Mouse (Mus musculus): ENCODE measurements at regions not wholly inside any gene's neighbourhood (a gene's known extent, or its start where the extent isn't known, plus 50 kb on each side); places are given as distances from the start of the nearest gene placed in this dataset.
A peak's percentile ranks its signal among the peaks of the same experiment; 100 is the strongest.

DNA sequence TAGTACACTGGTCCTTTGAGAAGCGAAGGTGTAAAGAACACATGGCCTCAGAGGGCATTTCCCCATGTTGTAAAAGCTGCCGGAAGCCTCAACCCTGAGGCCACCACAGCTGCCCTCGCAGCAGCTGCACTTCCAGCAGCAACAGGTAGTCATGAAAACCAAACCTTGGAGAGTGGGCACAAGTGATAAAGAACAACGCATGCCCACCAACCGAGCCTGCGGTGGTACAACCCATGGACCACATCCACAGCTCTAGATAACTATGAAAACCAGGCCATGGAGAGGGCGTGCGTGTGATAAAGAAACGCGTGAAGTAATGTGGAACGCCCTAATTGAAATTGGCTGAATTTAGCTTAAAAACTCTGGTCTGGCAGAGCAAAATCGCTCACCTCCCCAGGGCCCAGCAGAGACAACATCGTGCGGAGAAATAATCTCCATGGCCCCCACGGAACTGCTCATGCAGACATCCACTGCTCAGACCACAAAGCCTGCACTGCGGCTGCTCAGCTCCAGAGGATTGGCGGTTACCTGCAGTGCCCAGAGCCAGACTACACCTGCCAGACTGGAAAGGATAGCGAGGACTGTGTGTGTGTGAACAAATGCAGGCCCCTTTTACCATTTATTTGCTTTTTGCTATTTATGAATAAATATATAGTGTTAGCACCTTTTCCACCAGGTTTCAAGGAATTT is 170.2 kb upstream of the Hey2 start:
- ATAC-seq (ENCODE audit: low FRiP score, low read depth): no peak
- H3K9ac ChIP-seq (replicated peaks): no peak overlapping the region
- no peak overlapping the region for H3K4me3 ChIP-seq
- no peak overlapping the region for H3K4me2 ChIP-seq (replicated peaks)
- H3K27me3 ChIP-seq: no peaks in the 10 kb centered on the region
- H3K4me1 ChIP-seq: no peaks in the 10 kb centered on the region
- WGBS: 88% methylated on average over 18 of the region's 18 CpGs
- H3K9me3 ChIP-seq: no peaks in the 10 kb centered on the region
- H3K27ac ChIP-seq (replicated peaks): no peak overlapping the region
- H3K36me3 ChIP-seq: no peaks in the 10 kb centered on the region

DNA sequence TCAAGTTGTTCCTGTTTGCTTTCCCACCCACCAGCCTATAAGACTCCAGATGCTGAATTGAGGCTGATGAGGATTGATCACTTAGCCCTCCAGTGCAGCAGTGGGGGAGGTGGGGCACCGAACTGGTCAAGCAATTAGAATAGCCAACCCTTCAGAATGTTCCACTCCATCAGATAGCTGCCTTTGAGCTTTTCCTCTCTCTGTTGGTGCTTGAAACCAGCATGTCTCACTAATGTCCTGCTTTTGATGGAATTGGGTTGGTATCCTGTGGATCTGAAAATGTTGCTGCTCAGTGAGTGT is 167.3 kb upstream of the Hey2 start:
- ATAC-seq (ENCODE audit: low FRiP score, low read depth): no peak
- Histone ChIP-seq H3K9me3 (no peaks in the 10 kb centered on the region), H3K4me3 (no peak overlapping the region), H3K9ac (replicated peaks) (no peak overlapping the region), H3K4me1 (no peaks in the 10 kb centered on the region), H3K27me3 (no peaks in the 10 kb centered on the region), H3K27ac (replicated peaks) (no peak overlapping the region), H3K4me2 (replicated peaks) (no peak overlapping the region), H3K36me3 (no peaks in the 10 kb centered on the region)
- 70% methylated on average over 1 of the region's 1 CpGs for WGBS

DNA sequence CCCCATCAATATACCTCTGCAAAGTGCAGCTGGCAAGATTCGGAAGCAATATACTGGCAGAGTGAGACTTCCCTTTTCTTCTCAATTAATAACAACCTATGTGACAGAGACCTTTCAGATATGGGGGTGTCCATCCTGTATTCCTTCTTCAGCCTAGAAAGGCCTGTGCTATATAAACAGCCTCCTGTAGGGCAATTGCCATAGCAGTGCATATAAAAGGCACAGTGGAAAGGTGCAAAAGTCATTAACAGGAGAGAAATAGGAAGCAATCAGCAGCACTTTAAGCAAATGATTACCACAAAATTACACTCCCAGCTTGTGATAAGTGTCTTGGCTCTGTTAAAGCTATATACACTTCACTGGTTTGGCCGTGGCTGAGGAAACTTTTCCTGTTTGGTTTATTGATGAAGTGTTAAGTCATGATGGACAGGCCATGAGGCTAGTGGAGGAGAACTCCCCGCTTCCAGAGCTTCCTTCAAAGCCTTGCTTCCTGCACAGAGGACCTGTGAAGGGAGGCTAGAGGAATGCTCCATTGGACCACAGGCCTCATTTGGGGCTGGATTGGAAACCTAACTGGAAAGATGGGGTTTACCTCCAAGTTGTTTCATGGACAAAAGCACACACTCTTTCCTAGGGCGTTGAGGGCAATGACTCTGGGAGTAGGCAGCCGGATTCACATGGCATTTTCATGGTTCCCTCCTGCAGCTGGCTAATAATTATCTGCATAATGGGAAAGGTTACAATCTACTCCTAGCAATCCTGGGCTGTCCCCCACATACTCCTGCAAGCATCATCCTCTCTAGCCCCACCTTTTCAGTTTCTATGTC is 166.7 kb upstream of the Hey2 start:
- H3K27me3 ChIP-seq: no peaks in the 10 kb centered on the region
- 82% methylated on average over 5 of the region's 5 CpGs for WGBS
- H3K27ac ChIP-seq (replicated peaks): no peak overlapping the region
- H3K9ac ChIP-seq (replicated peaks): no peak overlapping the region
- no peaks in the 10 kb centered on the region for H3K4me1 ChIP-seq
- H3K36me3 ChIP-seq: no peaks in the 10 kb centered on the region
- H3K4me3 ChIP-seq: no peak overlapping the region
- H3K9me3 ChIP-seq: no peaks in the 10 kb centered on the region
- no peak for ATAC-seq (ENCODE audit: low FRiP score, low read depth)
- no peak overlapping the region for H3K4me2 ChIP-seq (replicated peaks)

- no peak overlapping the region for H3K9ac ChIP-seq (replicated peaks)
- no peaks in the 10 kb centered on the region for H3K36me3 ChIP-seq
- no peaks in the 10 kb centered on the region for H3K27me3 ChIP-seq
- H3K4me2 ChIP-seq (replicated peaks): no peak overlapping the region
- H3K4me1 ChIP-seq: no peaks in the 10 kb centered on the region
- WGBS: 78% methylated on average over 12 of the region's 12 CpGs
- H3K9me3 ChIP-seq: no peaks in the 10 kb centered on the region
- no peak overlapping the region for H3K4me3 ChIP-seq
- no peak for ATAC-seq (ENCODE audit: low FRiP score, low read depth)
- no peak overlapping the region for H3K27ac ChIP-seq (replicated peaks)
Measured at GRCm38 (mm10) chr10:30998163-30998944, 155.8 kb upstream of the Hey2 start.

- 87% methylated on average over 3 of the region's 3 CpGs for WGBS
- Histone ChIP-seq H3K27ac (replicated peaks) (no peak overlapping the region), H3K36me3 (no peaks in the 10 kb centered on the region), H3K27me3 (no peaks in the 10 kb centered on the region), H3K9me3 (no peaks in the 10 kb centered on the region), H3K9ac (replicated peaks) (no peak overlapping the region), H3K4me1 (no peaks in the 10 kb centered on the region), H3K4me2 (replicated peaks) (no peak overlapping the region), H3K4me3 (no peak overlapping the region)
- no peak for ATAC-seq (ENCODE audit: low FRiP score, low read depth)
Measured at GRCm38 (mm10) chr10:30992167-30992566, 149.6 kb upstream of the Hey2 start.

GRCm38 (mm10) chr10:30980279-30980968 is 137.8 kb upstream of the Hey2 start:
- Histone ChIP-seq H3K27me3 (no peaks in the 10 kb centered on the region), H3K4me3 (peak overlapping the region; percentile 7; the same call in 1 of the 2 replicates), H3K4me1 (peaks cover 11% of the 10 kb centered on the region; the same call in 1 of the 2 replicates), H3K36me3 (no peaks in the 10 kb centered on the region), H3K9ac (replicated peaks) (no peak overlapping the region), H3K27ac (replicated peaks) (peak overlapping the region; percentile 50), H3K9me3 (no peaks in the 10 kb centered on the region), H3K4me2 (replicated peaks) (peak overlapping the region; percentile 36)
- 5% methylated on average over 8 of the region's 8 CpGs for WGBS
- ATAC-seq (ENCODE audit: low FRiP score, low read depth): peak; percentile 88

DNA sequence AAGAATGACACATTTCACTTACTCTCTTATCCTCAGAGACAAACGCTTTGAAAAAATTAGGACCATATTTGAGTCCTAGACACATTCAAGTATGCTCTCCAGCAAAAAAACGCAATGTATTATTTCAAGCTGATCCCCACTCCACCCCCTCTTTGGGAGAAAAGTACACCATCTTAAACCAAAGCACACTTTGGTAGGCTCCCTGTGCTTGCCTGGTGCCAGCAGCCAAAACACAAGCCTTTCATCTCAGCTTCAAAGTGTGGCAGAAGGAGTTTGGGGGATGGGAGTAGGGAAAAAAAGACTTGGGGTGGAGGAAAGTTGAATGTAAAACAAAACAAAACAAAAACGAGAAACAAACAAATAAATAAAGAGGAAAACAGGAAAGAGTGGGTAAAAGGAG is 137.2 kb upstream of the Hey2 start:
- H3K27ac ChIP-seq (replicated peaks): peak overlapping the region; percentile 50
- WGBS: 15% methylated on average over 3 of the region's 3 CpGs
- ATAC-seq (ENCODE audit: low FRiP score, low read depth): no peak; the same call in 1 of the 2 replicates

GRCm38 (mm10) chr10:30966176-30966575 is 123.6 kb upstream of the Hey2 start:
- Histone ChIP-seq H3K27me3 (no peaks in the 10 kb centered on the region), H3K4me2 (replicated peaks) (no peak overlapping the region), H3K4me1 (no peaks in the 10 kb centered on the region), H3K9me3 (no peaks in the 10 kb centered on the region), H3K9ac (replicated peaks) (no peak overlapping the region), H3K36me3 (no peaks in the 10 kb centered on the region), H3K4me3 (no peak overlapping the region), H3K27ac (replicated peaks) (no peak overlapping the region)
- no peak for ATAC-seq (ENCODE audit: low FRiP score, low read depth)
- 94% methylated on average over 1 of the region's 1 CpGs for WGBS

More for the DNA sequence above, 137.2 kb upstream of the Hey2 start:
- H3K36me3 ChIP-seq: no peaks in the 10 kb centered on the region
- H3K4me2 ChIP-seq (replicated peaks): peak overlapping the region; percentile 36
- peaks cover 11% of the 10 kb centered on the region; the same call in 1 of the 2 replicates for H3K4me1 ChIP-seq
- no peaks in the 10 kb centered on the region for H3K27me3 ChIP-seq
- no peak overlapping the region for H3K4me3 ChIP-seq
- H3K9ac ChIP-seq (replicated peaks): no peak overlapping the region
- no peaks in the 10 kb centered on the region for H3K9me3 ChIP-seq

DNA sequence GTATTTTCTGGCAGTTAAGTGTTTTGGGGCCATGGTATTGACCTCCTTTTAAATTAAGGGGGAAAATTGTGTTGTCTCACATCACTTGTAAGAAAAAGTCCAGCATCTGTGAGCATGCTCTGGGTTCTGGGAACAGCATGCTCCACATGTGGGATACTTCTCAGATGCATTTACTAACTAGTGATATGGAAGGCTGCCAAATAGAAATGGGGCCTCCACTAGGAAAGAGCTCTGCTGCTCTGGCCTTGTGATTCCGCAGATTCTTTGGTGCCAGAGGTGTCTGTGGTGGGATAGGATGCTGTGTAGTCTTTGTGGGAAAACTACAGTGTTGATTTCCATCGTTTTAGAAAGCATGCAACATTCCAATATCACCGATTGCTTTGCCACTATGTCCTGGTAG is 111.2 kb upstream of the Hey2 start:
- Histone ChIP-seq H3K27ac (replicated peaks) (no peak overlapping the region), H3K36me3 (no peaks in the 10 kb centered on the region), H3K4me1 (no peaks in the 10 kb centered on the region), H3K27me3 (no peaks in the 10 kb centered on the region), H3K9me3 (no peaks in the 10 kb centered on the region), H3K4me3 (no peak overlapping the region), H3K9ac (replicated peaks) (no peak overlapping the region), H3K4me2 (replicated peaks) (no peak overlapping the region)
- no peak for ATAC-seq (ENCODE audit: low FRiP score, low read depth)
- 80% methylated on average over 3 of the region's 3 CpGs for WGBS

GRCm38 (mm10) chr10:30952410-30952809 is 109.8 kb upstream of the Hey2 start:
- no peaks in the 10 kb centered on the region for H3K27me3 ChIP-seq
- H3K4me3 ChIP-seq: no peak overlapping the region
- no peaks in the 10 kb centered on the region for H3K36me3 ChIP-seq
- 56% methylated on average over 2 of the region's 2 CpGs for WGBS
- H3K9me3 ChIP-seq: no peaks in the 10 kb centered on the region
- H3K27ac ChIP-seq (replicated peaks): no peak overlapping the region
- no peak for ATAC-seq (ENCODE audit: low FRiP score, low read depth)
- H3K4me2 ChIP-seq (replicated peaks): no peak overlapping the region
- no peak overlapping the region for H3K9ac ChIP-seq (replicated peaks)
- no peaks in the 10 kb centered on the region for H3K4me1 ChIP-seq

GRCm38 (mm10) chr10:30946601-30947000 is 104.0 kb upstream of the Hey2 start:
- no peaks in the 10 kb centered on the region for H3K36me3 ChIP-seq
- H3K4me1 ChIP-seq: no peaks in the 10 kb centered on the region
- 78% methylated on average over 4 of the region's 4 CpGs for WGBS
- H3K4me2 ChIP-seq (replicated peaks): no peak overlapping the region
- H3K4me3 ChIP-seq: no peak overlapping the region
- H3K27me3 ChIP-seq: no peaks in the 10 kb centered on the region
- H3K9ac ChIP-seq (replicated peaks): no peak overlapping the region
- ATAC-seq (ENCODE audit: low FRiP score, low read depth): no peak
- no peak overlapping the region for H3K27ac ChIP-seq (replicated peaks)
- H3K9me3 ChIP-seq: no peaks in the 10 kb centered on the region
